Mouse (Mus musculus) G1E (cell line): ENCODE data around the gene Olfr926.
"Not testable (repeated sequence)": the region's sequence is repeated elsewhere in the genome, so short reads cannot be mapped to it uniquely, and the experiment has no call there.

Experiments used
- CTCF ChIP-seq: IDR thresholded peaks from 2 replicates; pipeline ENCODE4 v1.5.1; 2012; ENCODE audit warnings: low read depth, low read length, inconsistent platforms, mixed read lengths
- GATA1 ChIP-seq: IDR thresholded peaks from 2 replicates; pipeline ENCODE4 v1.6.1; 2012; ENCODE audit warnings: borderline replicate concordance, low read length, inconsistent platforms, mixed read lengths
- POLR2AphosphoS5 ChIP-seq: IDR thresholded peaks from 2 replicates; pipeline ENCODE4 v1.6.1; 2012; ENCODE audit warnings: low read depth, low read length, inconsistent platforms; ENCODE audit not compliant: insufficient replicate concordance
- TAL1 ChIP-seq: conservative IDR thresholded peaks from 2 replicates; pipeline ENCODE4 v1.6.1; 2012; ENCODE audit warnings: low read depth, low read length, inconsistent platforms, mixed read lengths

DNA sequence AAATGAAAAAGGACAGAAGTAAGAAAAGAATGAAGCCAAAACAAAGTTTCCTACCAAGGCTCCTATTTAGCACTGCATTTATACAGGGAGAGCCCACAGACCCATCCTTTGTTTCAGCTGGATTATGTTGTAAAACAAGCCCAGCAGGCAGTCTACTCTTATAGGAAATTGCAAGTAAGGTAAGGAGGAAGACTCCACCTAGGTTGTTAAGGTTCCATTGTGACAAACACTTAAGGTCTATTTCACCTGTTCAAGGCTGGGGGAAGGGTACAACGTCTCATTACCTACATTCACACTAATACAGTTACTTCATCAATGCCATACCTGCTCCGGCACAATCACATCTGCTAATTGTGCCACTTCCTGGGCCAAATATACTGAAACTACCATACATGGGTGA is 2.0 kb upstream of the Olfr926 start:
- TF ChIP-seq CTCF, GATA1, POLR2AphosphoS5, TAL1: not testable (repeated sequence)
